Mouse (Mus musculus) midbrain, embryonic 14.5 days (tissue): ENCODE results near the gene Slc5a5. TPM values are rescaled to one million over a fixed set of nuclear protein-coding genes. Genes with fewer than 3 reads are reported as not detected.
"Not testable (repeated sequence)": the region's sequence is repeated elsewhere in the genome, so short reads cannot be mapped to it uniquely, and the experiment has no call there.

Experiments
- ATAC-seq: fragments of 200-750 bp; cut with Nextera tagmentation; 2 replicates; pipeline ENCODE4 v1.8.0; 2017; ENCODE audit warnings: moderate number of reproducible peaks, moderate library complexity; ENCODE audit not compliant: low FRiP score, low TSS enrichment
- DNase-seq: peaks from one replicate; pipeline ENCODE4 v3.0.0-alpha.2; 2015
- H3K27ac ChIP-seq: fragments of 300-500 bp; sonication (generic); replicated peaks from 2 replicates; pipeline ENCODE4 v1.5.1; 2014; ENCODE audit warnings: mild to moderate bottlenecking, low read depth, low read length, moderate library complexity
- H3K27me3 ChIP-seq: fragments of 300-500 bp; sonication (generic); 2 replicates; pipeline ENCODE4 v1.6.1; 2014; ENCODE audit warnings: low read length, control low read depth, mixed read lengths; ENCODE audit not compliant: control insufficient read depth, insufficient read depth
- H3K36me3 ChIP-seq: fragments of 300-500 bp; sonication (generic); 2 replicates; pipeline ENCODE4 v1.6.1; 2014; ENCODE audit warnings: low read length, control low read depth; ENCODE audit not compliant: control insufficient read depth, insufficient read depth
- H3K4me1 ChIP-seq: fragments of 300-500 bp; sonication (generic); 2 replicates; pipeline ENCODE4 v1.6.1; 2014; ENCODE audit warnings: mild to moderate bottlenecking, antibody characterized with exemption, low read length, control low read depth; ENCODE audit not compliant: control insufficient read depth, insufficient read depth
- H3K4me2 ChIP-seq: fragments of 300-500 bp; sonication (generic); 2 replicates; pipeline ENCODE4 v1.6.1; 2014; ENCODE audit warnings: mild to moderate bottlenecking, low read length, moderate library complexity
- H3K4me3 ChIP-seq: fragments of 300-500 bp; sonication (generic); replicated peaks from 2 replicates; pipeline ENCODE4 v1.5.1; 2014; ENCODE audit warnings: low read depth, low read length
- H3K9ac ChIP-seq: fragments of 300-500 bp; sonication (generic); replicated peaks from 2 replicates; pipeline ENCODE4 v1.6.1; 2014; ENCODE audit warnings: mild to moderate bottlenecking, low read length, moderate library complexity
- H3K9me3 ChIP-seq: fragments of 300-500 bp; sonication (generic); 2 replicates; pipeline ENCODE4 v1.6.1; 2016; ENCODE audit warnings: low read length, control low read depth, mixed read lengths; ENCODE audit not compliant: control insufficient read depth
- WGBS: fragments of 180-500 bp; shearing (Covaris S2); extraction: QIAGEN DNeasy Blood & Tissue Kit; methylation state at CpG from one replicate; pipeline ENCODE4 v1.1.7; 2014; 5-methylcytosine and 5-hydroxymethylcytosine counted together
- polyA plus RNA-seq: library from polyadenylated mRNA; unstranded; fragments of >200 nt; fragmentation: Nextera tagmentation; extraction: Ambion mirVana; gene quantifications from 2 replicates; pipeline ENCODE4 v1.2.1, GENCODE M21; 2014

Slc5a5 gene
- polyA plus RNA-seq, 1 experiment from 2014 or later, result 0.96 TPM

GRCm38 (mm10) chr8:70898661-70899198, 6.2 kb upstream of the Slc5a5 start:
- ATAC-seq, result no peak
- Histone ChIP-seq H3K27ac (peak overlapping the region; percentile 5; the same call in 1 of the 2 replicates), H3K36me3 (peaks cover 22% of the 10 kb centered on the region), H3K9ac (no peak overlapping the region; the same call in 1 of the 2 replicates), H3K27me3 (peaks cover 13% of the 10 kb centered on the region; the same call in 1 of the 2 replicates), H3K4me1 (peaks cover 5% of the 10 kb centered on the region), H3K9me3 (no peaks in the 10 kb centered on the region), H3K4me2 (no peak overlapping the region), H3K4me3 (no peak overlapping the region)
- DNase-seq, result no peak
- WGBS, result 61% methylated on average over 2 of the region's 2 CpGs

GRCm38 (mm10) chr8:70897681-70898413, 5.3 kb upstream of the Slc5a5 start:
- Histone ChIP-seq H3K4me2 (peak overlapping the region; percentile 77), H3K9me3 (no peaks in the 10 kb centered on the region), H3K27ac (peak overlapping the region; percentile 63), H3K4me3 (peak overlapping the region; percentile 79), H3K36me3 (peaks cover 31% of the 10 kb centered on the region), H3K4me1 (peaks cover 5% of the 10 kb centered on the region), H3K27me3 (peaks cover 21% of the 10 kb centered on the region), H3K9ac (peak overlapping the region; percentile 84)
- peak; percentile 95 for DNase-seq
- ATAC-seq, result peak; percentile 55
- WGBS, result under 1% methylated on average over 20 of the region's 20 CpGs

DNA sequence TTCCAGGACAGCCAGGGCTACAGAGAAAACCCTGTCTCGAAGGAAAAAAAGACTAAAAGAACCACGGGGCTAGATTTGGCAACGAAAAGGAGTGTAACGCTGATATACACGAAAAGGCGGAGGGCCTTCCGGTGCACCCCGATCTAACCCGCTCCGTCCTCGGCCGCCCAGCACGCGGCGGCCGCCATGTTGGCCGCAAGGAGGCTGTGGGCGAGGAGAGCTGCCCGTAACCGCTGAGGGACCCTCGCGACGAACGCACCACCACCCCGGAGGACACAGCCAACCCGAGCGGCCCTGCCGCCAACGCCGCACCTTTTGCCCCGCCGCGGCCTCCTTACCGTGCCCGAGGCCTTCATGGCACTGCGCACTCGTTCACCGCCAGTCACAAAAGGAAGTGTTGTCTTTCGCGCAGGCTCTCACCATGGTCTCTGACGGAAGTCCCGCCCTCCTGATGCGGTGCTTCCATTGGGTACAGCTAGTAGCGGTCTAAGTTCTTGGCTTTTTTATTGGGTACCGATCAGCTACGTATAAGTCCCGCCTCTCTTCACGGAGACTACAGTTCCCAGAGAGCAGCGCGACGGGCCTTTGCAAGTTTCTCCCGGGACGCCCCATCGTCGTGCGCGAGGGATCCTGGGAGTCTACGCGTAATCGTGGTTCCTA, 4.6 kb upstream of the Slc5a5 start, which contains the start of gene Rpl18a:
Gene Rpl18a, minus strand, starts transcription at position 392 of the 660 bp plus-strand sequence.
- H3K9ac ChIP-seq, result peak within 1 kb of the TSS; percentile 84
- DNase-seq, result peak; percentile 99
- H3K27me3 ChIP-seq, result peaks cover 28% of the 10 kb centered on the region
- peaks cover 31% of the 10 kb centered on the region for H3K36me3 ChIP-seq
- H3K4me3 ChIP-seq, result peak within 1 kb of the TSS; percentile 79
- peak within 1 kb of the TSS; percentile 77 for H3K4me2 ChIP-seq
- H3K9me3 ChIP-seq, result no peaks in the 10 kb centered on the region
- peak within 1 kb of the TSS; percentile 81 for H3K27ac ChIP-seq
- H3K4me1 ChIP-seq, result peaks cover 8% of the 10 kb centered on the region
- ATAC-seq, result peak; percentile 99
- under 1% methylated on average over 59 of the region's 60 CpGs for WGBS

- WGBS, result 3% methylated on average over 25 of the region's 25 CpGs
- peaks cover 31% of the 10 kb centered on the region for H3K36me3 ChIP-seq
- DNase-seq, result peak; percentile 31
- peaks cover 8% of the 10 kb centered on the region for H3K4me1 ChIP-seq
- no peak for ATAC-seq
- peak overlapping the region; percentile 73 for H3K4me2 ChIP-seq
- H3K27ac ChIP-seq, result peak overlapping the region; percentile 81; the same call in 1 of the 2 replicates
- H3K9me3 ChIP-seq, result no peaks in the 10 kb centered on the region
- peaks cover 35% of the 10 kb centered on the region for H3K27me3 ChIP-seq
- peak overlapping the region; percentile 79 for H3K4me3 ChIP-seq
- H3K9ac ChIP-seq, result peak overlapping the region; percentile 84
Observed at GRCm38 (mm10) chr8:70896316-70897020, 3.9 kb upstream of the Slc5a5 start.

DNA sequence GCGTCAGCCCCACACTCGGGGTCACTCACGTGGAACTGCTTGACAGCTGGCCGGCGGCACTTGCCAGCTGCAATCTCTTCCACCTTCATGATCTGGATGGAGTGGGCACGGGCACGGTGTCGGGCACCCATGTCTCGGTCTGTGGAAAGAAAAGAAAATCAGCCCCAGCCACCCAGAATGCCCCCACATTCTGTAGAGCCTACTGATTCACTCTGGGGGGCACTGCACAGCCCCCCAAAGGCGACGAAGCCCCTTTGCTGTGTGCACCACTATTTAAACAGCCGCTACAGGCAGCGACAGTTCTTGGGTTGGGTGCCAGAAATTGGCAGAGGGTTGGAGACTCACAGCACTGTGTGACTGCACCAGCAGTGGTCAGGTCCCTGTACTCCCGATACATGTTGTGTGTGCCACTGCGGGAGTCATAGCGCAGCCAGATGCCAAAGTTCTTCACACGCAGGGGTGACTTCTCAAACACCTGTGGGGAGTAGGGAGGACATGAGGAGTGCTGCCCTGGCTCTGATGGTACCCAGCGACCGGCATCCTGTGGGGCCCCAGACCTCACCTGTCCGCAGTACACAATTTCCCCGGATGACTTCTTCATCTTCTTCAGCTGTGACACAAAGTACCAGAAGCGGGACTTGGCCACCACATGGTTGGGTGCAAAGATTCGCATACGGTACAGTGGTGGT, 3.2 kb upstream of the Slc5a5 start:
- not testable (repeated sequence) for H3K27ac ChIP-seq, ATAC-seq, DNase-seq, H3K4me1 ChIP-seq, H3K9me3 ChIP-seq, H3K9ac ChIP-seq
- H3K27me3 ChIP-seq, result peaks cover 42% of the 10 kb centered on the region
- H3K36me3 ChIP-seq, result peaks cover 31% of the 10 kb centered on the region
- peak overlapping the region; percentile 73 for H3K4me2 ChIP-seq
- 77% methylated on average over 24 of the region's 24 CpGs for WGBS
- H3K4me3 ChIP-seq, result peak overlapping the region; percentile 79

- ATAC-seq (no peak), DNase-seq (no peak)
- H3K9me3 ChIP-seq, result no peaks in the 10 kb centered on the region
- H3K9ac ChIP-seq, result no peak overlapping the region
- peaks cover 8% of the 10 kb centered on the region for H3K4me1 ChIP-seq
- no peak overlapping the region for H3K4me2 ChIP-seq
- peaks cover 45% of the 10 kb centered on the region for H3K27me3 ChIP-seq
- no peak overlapping the region for H3K4me3 ChIP-seq
- no peak overlapping the region for H3K27ac ChIP-seq
- WGBS, result 91% methylated on average over 8 of the region's 8 CpGs
- peaks cover 31% of the 10 kb centered on the region for H3K36me3 ChIP-seq
Observed at GRCm38 (mm10) chr8:70894771-70895545, 2.4 kb upstream of the Slc5a5 start.

DNA sequence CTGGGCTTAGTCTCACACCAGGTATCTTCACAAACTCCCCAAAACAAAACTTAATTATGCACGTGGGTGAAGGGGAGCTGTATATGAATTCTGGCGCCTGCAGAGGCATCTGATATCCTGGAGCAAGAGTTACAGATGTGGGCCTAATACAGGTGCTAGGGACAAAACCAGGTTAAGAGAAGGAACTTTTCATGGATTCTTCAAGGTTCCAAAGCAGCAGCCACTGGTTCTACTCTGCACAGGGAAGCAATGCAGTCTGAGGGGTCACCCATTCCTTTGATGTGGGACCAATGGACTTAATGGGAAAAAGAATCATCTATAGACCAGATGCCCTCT, 1.8 kb upstream of the Slc5a5 start:
- Histone ChIP-seq H3K4me2 (no peak overlapping the region), H3K9me3 (no peaks in the 10 kb centered on the region), H3K27ac (no peak overlapping the region), H3K4me1 (peaks cover 8% of the 10 kb centered on the region), H3K27me3 (peaks cover 45% of the 10 kb centered on the region), H3K36me3 (peaks cover 31% of the 10 kb centered on the region), H3K4me3 (no peak overlapping the region), H3K9ac (no peak overlapping the region)
- 57% methylated on average over 2 of the region's 2 CpGs for WGBS
- DNase-seq (no peak), ATAC-seq (no peak)
